Mouse (Mus musculus): ENCODE results near the gene Col1a1. TPM values are rescaled to one million over a fixed set of nuclear protein-coding genes. Genes with fewer than 3 reads are reported as not detected.
A peak's percentile ranks its signal among the peaks of the same experiment; 100 is the strongest.

Gene Col1a1
- polyA plus RNA-seq, 1 experiment from 2014 or later: 595 TPM

DNA sequence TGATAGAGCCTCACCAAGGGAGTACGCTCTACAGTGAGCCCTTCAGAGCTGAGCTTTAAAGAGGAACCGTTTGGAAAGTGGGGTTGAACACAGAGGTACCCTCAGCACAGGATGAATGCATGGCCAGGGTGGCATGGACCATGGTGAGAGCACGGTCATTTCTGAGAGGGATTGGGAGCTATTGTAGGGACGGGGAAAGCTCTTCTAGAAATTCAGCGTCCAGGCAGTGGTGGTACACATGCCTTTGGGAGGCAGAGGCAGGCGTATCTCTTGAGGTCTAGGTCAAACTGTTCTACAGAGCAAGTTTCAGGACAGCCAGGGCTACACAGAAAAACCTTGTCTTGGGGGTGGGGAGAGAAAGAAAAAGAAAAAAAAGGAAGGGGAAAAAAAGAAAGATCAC, 61.0 kb downstream of the Col1a1 start:
- H3K27ac ChIP-seq (replicated peaks): no peak overlapping the region
- no peaks in the 10 kb centered on the region for H3K9me3 ChIP-seq
- 87% methylated on average over 6 of the region's 6 CpGs for WGBS
- no peak overlapping the region for H3K9ac ChIP-seq
- no peak for ATAC-seq (ENCODE audit: extremely low read depth, insufficient number of reproducible peaks, low FRiP score, low TSS enrichment)
- H3K27me3 ChIP-seq (replicated peaks): no peaks in the 10 kb centered on the region
- peak overlapping the region; percentile 6; the same call in 1 of the 2 replicates for H3K4me3 ChIP-seq
- peaks cover 71% of the 10 kb centered on the region for H3K36me3 ChIP-seq
- peaks cover 81% of the 10 kb centered on the region for H3K4me1 ChIP-seq
- H3K4me2 ChIP-seq: peak overlapping the region; percentile 100

DNA sequence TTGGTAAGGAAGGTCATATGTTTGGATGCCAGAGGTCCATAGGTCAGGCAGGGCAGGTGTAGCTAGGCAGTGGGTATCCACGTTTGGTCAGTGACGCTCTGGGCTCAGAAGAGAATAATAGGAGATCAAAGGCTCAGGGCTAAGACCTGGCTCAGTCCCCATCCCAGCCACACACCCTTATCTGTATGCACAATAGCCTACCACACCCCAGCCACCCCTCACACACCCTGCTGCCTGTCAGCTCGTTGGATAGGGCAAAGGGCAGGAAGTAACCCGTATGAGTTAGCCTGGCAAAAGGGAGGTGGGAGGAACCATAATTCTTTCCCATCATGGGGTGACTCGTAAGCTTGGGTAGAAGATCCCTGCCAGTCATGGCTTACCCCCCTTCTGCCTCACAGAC, 61.6 kb downstream of the Col1a1 start:
- H3K27ac ChIP-seq (replicated peaks): no peak overlapping the region; the same call in 1 of the 2 replicates
- H3K9me3 ChIP-seq: no peaks in the 10 kb centered on the region
- no peak for ATAC-seq (ENCODE audit: extremely low read depth, insufficient number of reproducible peaks, low FRiP score, low TSS enrichment)
- H3K9ac ChIP-seq: peak overlapping the region; percentile 47; the same call in 1 of the 2 replicates
- H3K4me1 ChIP-seq: peaks cover 75% of the 10 kb centered on the region
- peak overlapping the region; percentile 100 for H3K4me2 ChIP-seq
- WGBS: 52% methylated on average over 5 of the region's 5 CpGs
- H3K4me3 ChIP-seq: peak overlapping the region; percentile 31
- H3K36me3 ChIP-seq: peaks cover 77% of the 10 kb centered on the region
- no peaks in the 10 kb centered on the region for H3K27me3 ChIP-seq (replicated peaks)

DNA sequence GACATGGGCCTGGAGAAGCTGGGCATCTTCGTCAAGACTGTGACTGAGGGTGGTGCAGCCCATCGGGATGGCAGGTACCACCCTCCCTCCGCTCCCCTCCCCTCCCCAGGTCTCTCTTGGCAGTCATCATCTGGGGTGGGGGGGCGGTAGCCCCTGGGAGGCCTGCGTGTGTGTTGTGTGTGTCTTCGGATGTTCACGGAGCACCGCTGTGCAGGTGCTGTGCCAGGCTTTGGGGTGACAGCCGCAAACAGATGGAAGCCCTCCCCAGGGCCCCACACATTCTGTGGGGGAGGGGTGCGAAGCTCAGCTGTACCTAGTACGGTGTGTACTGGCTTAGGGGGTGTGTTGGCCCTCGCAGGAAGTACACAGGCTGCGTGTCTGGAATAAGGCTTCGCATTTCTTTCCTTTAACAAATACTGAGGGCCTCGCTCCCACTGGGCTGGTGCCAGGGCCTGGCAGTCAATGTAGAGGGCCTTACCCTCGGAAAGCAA, 62.1 kb downstream of the Col1a1 start:
- ATAC-seq (ENCODE audit: extremely low read depth, insufficient number of reproducible peaks, low FRiP score, low TSS enrichment): no peak
- WGBS: 67% methylated on average over 16 of the region's 16 CpGs
- no peaks in the 10 kb centered on the region for H3K9me3 ChIP-seq
- H3K4me2 ChIP-seq: peak overlapping the region; percentile 100
- H3K36me3 ChIP-seq: peaks cover 82% of the 10 kb centered on the region
- H3K9ac ChIP-seq: peak overlapping the region; percentile 47; the same call in 1 of the 2 replicates
- peaks cover 70% of the 10 kb centered on the region for H3K4me1 ChIP-seq
- peak overlapping the region; percentile 31 for H3K4me3 ChIP-seq
- H3K27me3 ChIP-seq (replicated peaks): no peaks in the 10 kb centered on the region
- H3K27ac ChIP-seq (replicated peaks): no peak overlapping the region; the same call in 1 of the 2 replicates

GRCm38 (mm10) chr11:95000128-95000527, 64.1 kb downstream of the Col1a1 start:
- H3K36me3 ChIP-seq: peaks cover 98% of the 10 kb centered on the region

DNA sequence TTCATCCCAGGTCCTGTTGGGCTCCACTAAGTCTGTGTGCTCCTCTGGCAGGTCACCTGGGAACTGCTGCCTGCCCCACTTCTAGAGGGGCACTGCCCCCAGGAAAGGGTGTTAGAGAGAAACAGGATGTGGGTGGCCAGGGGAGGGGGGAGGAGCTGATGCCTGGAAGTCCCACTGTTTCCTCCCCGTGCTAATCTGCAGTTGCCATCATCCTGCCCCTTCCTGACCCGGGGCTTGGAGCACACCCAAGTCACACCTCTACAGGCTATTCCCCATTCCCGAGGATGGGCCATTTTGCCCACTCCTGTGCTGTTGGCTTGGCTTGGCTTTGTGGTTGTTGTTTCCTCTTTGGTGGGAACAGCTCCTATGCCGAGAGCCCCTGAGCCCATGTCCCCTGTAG, 64.5 kb downstream of the Col1a1 start:
- peak overlapping the region; percentile 100 for H3K4me2 ChIP-seq
- H3K9ac ChIP-seq: peak overlapping the region; percentile 50
- H3K36me3 ChIP-seq: peaks cover 98% of the 10 kb centered on the region
- peak overlapping the region; percentile 31; the same call in 1 of the 2 replicates for H3K4me3 ChIP-seq
- peak overlapping the region; percentile 72 for H3K27ac ChIP-seq (replicated peaks)
- no peak for ATAC-seq (ENCODE audit: extremely low read depth, insufficient number of reproducible peaks, low FRiP score, low TSS enrichment)
- H3K4me1 ChIP-seq: peaks cover 65% of the 10 kb centered on the region
- 20% methylated on average over 4 of the region's 4 CpGs for WGBS
- H3K27me3 ChIP-seq (replicated peaks): no peaks in the 10 kb centered on the region
- no peaks in the 10 kb centered on the region for H3K9me3 ChIP-seq

More at GRCm38 (mm10) chr11:95000128-95000527, 64.1 kb downstream of the Col1a1 start:
- H3K4me1 ChIP-seq: peaks cover 66% of the 10 kb centered on the region
- no peaks in the 10 kb centered on the region for H3K9me3 ChIP-seq
- no peak for ATAC-seq (ENCODE audit: extremely low read depth, insufficient number of reproducible peaks, low FRiP score, low TSS enrichment)
- peak overlapping the region; percentile 72 for H3K27ac ChIP-seq (replicated peaks)
- WGBS: 61% methylated on average over 8 of the region's 8 CpGs
- H3K4me2 ChIP-seq: peak overlapping the region; percentile 100
- no peaks in the 10 kb centered on the region for H3K27me3 ChIP-seq (replicated peaks)
- H3K4me3 ChIP-seq: peak overlapping the region; percentile 31; the same call in 1 of the 2 replicates
- peak overlapping the region; percentile 50 for H3K9ac ChIP-seq

DNA sequence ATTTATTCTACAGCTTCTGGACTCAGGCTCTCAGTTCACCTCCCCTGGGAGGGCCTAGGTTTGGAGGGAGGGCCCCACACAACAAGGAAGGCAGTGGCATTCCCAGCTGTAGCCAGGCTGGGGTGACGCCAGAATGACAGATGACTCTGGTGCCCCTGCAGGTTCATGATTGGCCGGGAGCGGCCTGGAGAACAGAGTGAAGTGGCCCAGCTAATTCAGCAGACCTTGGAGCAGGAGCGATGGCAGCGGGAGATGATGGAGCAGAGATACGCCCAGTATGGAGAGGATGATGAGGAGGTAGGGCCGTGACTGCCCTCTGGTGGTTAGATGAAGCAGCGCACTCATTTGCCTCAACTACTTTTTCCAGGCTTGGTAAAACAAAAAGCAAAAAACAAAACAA, 65.0 kb downstream of the Col1a1 start:
- peaks cover 65% of the 10 kb centered on the region for H3K4me1 ChIP-seq
- H3K27me3 ChIP-seq (replicated peaks): no peaks in the 10 kb centered on the region
- H3K4me3 ChIP-seq: peak overlapping the region; percentile 31; the same call in 1 of the 2 replicates
- 2% methylated on average over 8 of the region's 8 CpGs for WGBS
- peaks cover 95% of the 10 kb centered on the region for H3K36me3 ChIP-seq
- H3K27ac ChIP-seq (replicated peaks): peak overlapping the region; percentile 72
- ATAC-seq (ENCODE audit: extremely low read depth, insufficient number of reproducible peaks, low FRiP score, low TSS enrichment): 0 out of 2 replicates have a peak, but pooled peaks have one; percentile 26
- peak overlapping the region; percentile 100 for H3K4me2 ChIP-seq
- peak overlapping the region; percentile 50 for H3K9ac ChIP-seq
- no peaks in the 10 kb centered on the region for H3K9me3 ChIP-seq

GRCm38 (mm10) chr11:95001584-95002347, 65.7 kb downstream of the Col1a1 start:
- no peaks in the 10 kb centered on the region for H3K9me3 ChIP-seq
- peaks cover 63% of the 10 kb centered on the region for H3K4me1 ChIP-seq
- H3K27ac ChIP-seq (replicated peaks): no peak overlapping the region
- no peak overlapping the region for H3K4me3 ChIP-seq
- no peak overlapping the region for H3K4me2 ChIP-seq
- H3K36me3 ChIP-seq: peaks cover 88% of the 10 kb centered on the region
- H3K27me3 ChIP-seq (replicated peaks): no peaks in the 10 kb centered on the region
- 83% methylated on average over 21 of the region's 21 CpGs for WGBS
- ATAC-seq (ENCODE audit: extremely low read depth, insufficient number of reproducible peaks, low FRiP score, low TSS enrichment): no peak
- H3K9ac ChIP-seq: no peak overlapping the region

Other genes with a start within 250 kb of the Col1a1 start
- gene Gm11541, start 231.7 kb upstream of the Col1a1 start, polyA plus RNA-seq (2015; fragmentation: Nextera tagmentation; extraction: Ambion mirVana): 0.17 TPM in 1 of 2 replicates, not detected in the other
- 0.16 and 0.17 TPM in 2 replicates for gene Cdc34b, start 194.4 kb upstream of the Col1a1 start, polyA plus RNA-seq (2015; fragmentation: Nextera tagmentation; extraction: Ambion mirVana)
- not detected in 2 replicates for gene Tmem92, start 153.5 kb upstream of the Col1a1 start, polyA plus RNA-seq (2015; fragmentation: Nextera tagmentation; extraction: Ambion mirVana)
- gene Hils1, start 31.4 kb downstream of the Col1a1 start, polyA plus RNA-seq (2015; fragmentation: Nextera tagmentation; extraction: Ambion mirVana): 0.23 TPM in 1 of 2 replicates, not detected in the other
- gene Sgca, start 40.1 kb downstream of the Col1a1 start, polyA plus RNA-seq (2015; fragmentation: Nextera tagmentation; extraction: Ambion mirVana): 27.0 and 29.2 TPM in 2 replicates
- 6.5 and 6.8 TPM in 2 replicates for gene Ppp1r9b, start 54.8 kb downstream of the Col1a1 start, polyA plus RNA-seq (2015; fragmentation: Nextera tagmentation; extraction: Ambion mirVana)
- 11.6 and 11.7 TPM in 2 replicates for gene Samd14, start 73.7 kb downstream of the Col1a1 start, polyA plus RNA-seq (2015; fragmentation: Nextera tagmentation; extraction: Ambion mirVana)
- 77.9 and 81.1 TPM in 2 replicates for gene Pdk2, start 105.1 kb downstream of the Col1a1 start, polyA plus RNA-seq (2015; fragmentation: Nextera tagmentation; extraction: Ambion mirVana)
- 10.2 and 12.2 TPM in 2 replicates for gene Itga3, start 140.6 kb downstream of the Col1a1 start, polyA plus RNA-seq (2015; fragmentation: Nextera tagmentation; extraction: Ambion mirVana)
- gene Dlx3, start 183.9 kb downstream of the Col1a1 start, polyA plus RNA-seq (2015; fragmentation: Nextera tagmentation; extraction: Ambion mirVana): 0.17 TPM in 1 of 2 replicates, not detected in the other
- 0.06 and 0.08 TPM in 2 replicates for gene Dlx4, start 210.0 kb downstream of the Col1a1 start, polyA plus RNA-seq (2015; fragmentation: Nextera tagmentation; extraction: Ambion mirVana)

Data from heart, embryonic 13.5 days (tissue).